Mouse (Mus musculus) megakaryocyte-erythroid progenitor cell, adult 5 weeks (primary cell): Measurements from ENCODE around the gene Vim. TPM values are rescaled to one million over a fixed set of nuclear protein-coding genes. Genes with fewer than 3 reads are reported as not detected.

Experiments used
- polyA plus RNA-seq: library from polyadenylated mRNA; stranded (reverse); fragments of >175 nt; gene quantifications from 2 replicates; pipeline ENCODE4 v1.2.3, GENCODE M21; 2012

Vim gene
- polyA plus RNA-seq, result 2,230 and 2,764 TPM in 2 replicates

DNA sequence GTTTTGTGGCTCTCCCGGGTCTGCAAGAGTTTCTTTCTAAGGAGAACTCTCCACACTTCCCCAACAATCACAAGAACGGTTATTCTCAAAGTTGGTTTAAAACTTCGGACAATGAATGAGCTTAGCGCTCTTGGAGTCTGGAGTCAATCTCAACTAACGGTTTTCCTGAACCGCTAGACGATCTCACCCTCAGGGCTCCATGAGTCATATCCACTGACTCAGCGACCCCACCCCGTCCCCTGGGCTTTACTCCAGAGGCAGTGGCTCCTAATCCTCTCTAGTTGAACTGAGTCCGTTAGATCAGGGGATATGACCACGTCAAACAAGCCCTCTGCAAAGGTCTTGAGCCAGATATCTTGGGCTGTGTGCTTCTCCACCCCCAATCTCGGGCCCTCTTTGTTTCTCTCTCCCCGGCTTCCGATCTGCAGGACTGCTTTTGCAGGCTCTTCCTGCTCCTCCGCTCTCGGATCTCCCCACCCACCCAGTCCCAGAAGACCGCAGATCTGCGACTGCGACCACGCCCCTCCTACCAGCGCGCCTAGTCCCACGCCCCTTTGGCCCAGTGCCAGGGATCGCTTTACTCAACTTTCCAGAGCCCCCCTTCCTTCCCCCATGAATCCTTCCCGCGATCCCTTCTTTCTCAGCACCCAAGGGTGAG lies at the start of gene Vim:
Vim (plus strand) TSS at position 520 of the 658 bp plus-strand sequence.

DNA sequence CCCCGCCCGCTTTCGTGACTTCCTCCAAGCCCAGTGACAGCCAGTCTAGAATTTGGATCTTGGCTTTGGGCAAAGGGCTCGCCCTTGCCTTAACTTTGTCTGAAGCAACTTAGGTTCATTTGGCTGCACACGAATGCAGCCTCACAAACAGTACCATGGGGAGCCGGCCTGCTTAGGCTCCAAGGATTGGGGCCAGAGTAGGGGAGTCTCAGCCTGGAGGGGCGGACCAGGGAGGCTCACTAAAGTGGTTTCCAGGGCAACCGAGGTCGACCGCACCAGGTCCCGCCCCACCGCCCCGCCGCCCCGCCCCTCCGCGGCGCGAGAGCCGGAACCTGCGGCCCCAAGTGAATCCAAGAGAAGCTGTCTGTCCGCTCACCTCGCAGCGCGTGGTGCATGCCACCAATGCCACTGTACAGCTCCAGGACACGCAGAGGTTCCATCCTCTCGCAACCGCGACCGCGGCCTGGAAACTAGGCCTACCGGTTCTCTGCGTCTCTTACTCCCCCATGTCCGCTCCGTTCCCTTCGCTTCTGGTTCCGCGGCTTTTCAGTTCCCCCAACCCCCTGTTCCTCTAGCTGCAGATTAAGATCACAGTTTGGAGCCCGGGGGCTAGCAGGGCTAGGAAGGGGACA lies 29.4 kb upstream of the Vim start, which contains the start of gene Trdmt1:
Trdmt1 (minus strand) TSS at position 476 of the 632 bp plus-strand sequence.

Other genes starting within 250 kb of the Vim start
- 0.01 TPM in 1 of 2 replicates, not detected in the other for gene Cubn, start 82.1 kb upstream of the Vim start, polyA plus RNA-seq
- 0.17 and 1.2 TPM in 2 replicates for gene Trdmt1, start 29.3 kb upstream of the Vim start, polyA plus RNA-seq
- 1.0 and 1.3 TPM in 2 replicates for gene St8sia6, start 220.1 kb downstream of the Vim start, polyA plus RNA-seq